Mouse (Mus musculus) urinary bladder, adult 2 months (tissue): Measurements from ENCODE around the gene Gm5938. TPM values are rescaled to one million over a fixed set of nuclear protein-coding genes. Genes with fewer than 3 reads are reported as not detected.

Experiments used
- DNase-seq: peaks from one replicate; pipeline ENCODE4 v3.0.0; 2022; ENCODE audit warnings: low spot score
- polyA plus RNA-seq: library from polyadenylated mRNA; depleted of rRNA; stranded (reverse); fragments of >200 nt; gene quantifications from 2 replicates; pipeline ENCODE4 v1.2.3, GENCODE M21; 2012; rRNA removed

The Gm5938 gene
- not detected in 2 replicates for polyA plus RNA-seq

DNA sequence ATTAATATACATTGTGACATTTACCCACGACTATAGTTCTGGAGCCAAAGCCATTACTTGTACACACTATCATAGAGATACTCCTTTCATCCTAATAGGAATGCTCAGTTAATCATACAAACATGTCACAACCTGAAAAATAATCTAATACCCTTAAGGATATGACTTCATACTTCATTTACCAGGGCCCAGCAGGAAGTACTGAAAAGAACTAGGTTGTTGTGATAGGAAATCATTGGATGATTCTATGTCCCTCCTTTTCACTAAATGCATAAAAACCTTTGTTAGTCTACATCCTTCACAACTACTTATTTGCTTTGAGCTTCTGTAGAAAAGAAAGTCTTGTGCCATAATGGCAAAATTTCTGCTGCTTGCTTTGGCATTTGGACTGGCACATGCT is at the start of gene Gm5938:
Gene Gm5938 (plus strand): TSS at position 301 of the 400 bp plus-strand sequence.
- DNase-seq: no peak

DNA sequence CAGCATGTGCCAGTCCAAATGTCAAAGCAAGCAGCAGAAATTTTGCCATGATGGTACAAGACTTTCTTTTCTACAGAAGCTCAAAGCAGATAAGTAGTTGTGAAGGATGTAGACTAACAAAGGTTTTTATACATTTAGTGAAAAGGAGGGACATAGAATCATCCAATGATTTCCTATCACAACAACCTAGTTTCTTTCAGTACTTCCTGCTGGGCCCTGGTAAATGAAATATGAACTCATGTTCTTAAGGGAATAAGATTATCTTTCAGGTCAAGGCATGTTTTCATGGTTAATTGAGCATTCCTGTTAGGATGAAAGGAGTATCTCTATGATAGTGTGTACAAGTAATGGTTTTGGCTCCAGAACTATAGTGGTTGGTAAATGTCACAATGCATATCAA is 34.0 kb upstream of the Gm5938 start, which contains the start of gene Obp1a:
Gene Obp1a (minus strand): TSS at position 101 of the 400 bp plus-strand sequence.
- no peak for DNase-seq

Other genes starting within 250 kb of the Gm5938 start
- not detected in 2 replicates for gene 5430402E10Rik, start 200.4 kb upstream of the Gm5938 start, polyA plus RNA-seq
- gene Obp1a, start 34.1 kb upstream of the Gm5938 start, polyA plus RNA-seq: not detected in 2 replicates
- not detected in 2 replicates for gene Obp1b, start 61.3 kb downstream of the Gm5938 start, polyA plus RNA-seq
- not detected in 2 replicates for gene Gm14743, start 120.5 kb downstream of the Gm5938 start, polyA plus RNA-seq
- gene 4930480E11Rik, start 244.2 kb downstream of the Gm5938 start, polyA plus RNA-seq: not detected in 2 replicates